Mouse (Mus musculus): ENCODE results near the gene Ccdc162.
"Not testable (repeated sequence)": the region's sequence is repeated elsewhere in the genome, so short reads cannot be mapped to it uniquely, and the experiment has no call there.

The Ccdc162 gene

DNA sequence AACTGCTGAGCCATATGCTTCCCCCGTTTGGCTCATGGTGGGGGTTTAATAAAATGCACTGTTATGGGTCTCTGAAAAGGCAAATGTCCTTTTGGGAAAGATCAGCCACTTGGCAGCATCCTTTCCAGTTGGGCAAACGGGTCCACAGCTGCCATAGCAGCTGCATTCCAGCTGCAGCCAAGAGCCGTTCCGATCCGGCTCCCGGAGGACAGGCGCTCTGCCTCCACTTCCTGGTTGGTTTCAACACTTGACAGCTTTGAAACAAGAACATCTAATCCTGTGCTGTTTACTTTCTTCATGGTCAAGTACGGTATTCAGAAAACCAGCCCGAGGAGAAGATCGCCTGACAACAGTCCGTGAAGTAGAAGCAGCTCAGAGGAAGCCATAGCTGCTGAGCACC is 19.4 kb downstream of the Ccdc162 start:
- DNase-seq (ENCODE audit: extremely low read depth, low read depth), result no peak

GRCm38 (mm10) chr10:41690978-41691377 is 25.5 kb downstream of the Ccdc162 start:
- no peak for DNase-seq (ENCODE audit: extremely low read depth, low read depth)

DNA sequence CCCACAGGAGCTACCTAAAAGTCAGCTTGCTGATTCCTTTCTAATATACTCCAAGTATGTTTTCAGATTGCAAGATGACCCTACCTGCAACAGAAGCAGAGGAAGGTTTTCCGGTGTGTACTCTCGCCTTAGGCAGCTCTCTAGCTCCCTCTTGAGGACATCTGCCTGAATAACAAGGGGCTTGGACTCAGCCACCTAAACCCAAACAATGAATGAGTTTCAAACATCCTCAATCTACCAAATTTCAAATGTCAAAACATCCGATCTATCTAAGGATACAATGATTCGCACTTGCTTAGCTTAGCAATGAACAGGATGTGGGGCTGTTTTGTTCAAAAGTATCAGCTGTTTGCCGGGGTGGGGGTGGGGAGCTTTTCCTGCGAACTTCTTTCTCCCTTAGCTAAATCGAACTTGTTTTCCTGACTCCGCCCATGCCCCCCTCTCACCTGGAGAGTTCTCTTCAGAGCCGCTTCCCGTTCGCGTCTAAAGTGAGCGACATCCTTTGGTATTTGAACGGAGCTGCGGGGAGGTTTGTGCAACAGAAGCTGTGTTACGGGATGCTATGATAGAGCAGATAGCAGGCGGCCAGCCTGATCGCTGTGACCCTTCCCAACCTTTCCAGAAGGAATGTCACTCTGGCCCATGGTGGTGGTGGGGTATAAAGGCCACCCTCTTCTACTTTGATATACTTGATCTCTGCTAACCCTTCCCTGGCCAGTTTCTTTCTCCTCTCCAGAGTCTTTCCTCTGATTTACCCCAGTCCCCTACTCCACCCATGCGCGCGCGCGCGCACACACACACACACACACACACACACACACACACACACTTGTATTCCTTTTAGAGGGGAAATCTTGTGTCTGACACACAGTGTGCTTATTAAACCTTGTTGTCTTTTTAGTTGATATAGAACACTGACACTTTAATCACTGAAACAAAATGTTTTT is 26.2 kb downstream of the Ccdc162 start:
- DNase-seq (ENCODE audit: extremely low read depth, low read depth), result peak; percentile 16

DNA sequence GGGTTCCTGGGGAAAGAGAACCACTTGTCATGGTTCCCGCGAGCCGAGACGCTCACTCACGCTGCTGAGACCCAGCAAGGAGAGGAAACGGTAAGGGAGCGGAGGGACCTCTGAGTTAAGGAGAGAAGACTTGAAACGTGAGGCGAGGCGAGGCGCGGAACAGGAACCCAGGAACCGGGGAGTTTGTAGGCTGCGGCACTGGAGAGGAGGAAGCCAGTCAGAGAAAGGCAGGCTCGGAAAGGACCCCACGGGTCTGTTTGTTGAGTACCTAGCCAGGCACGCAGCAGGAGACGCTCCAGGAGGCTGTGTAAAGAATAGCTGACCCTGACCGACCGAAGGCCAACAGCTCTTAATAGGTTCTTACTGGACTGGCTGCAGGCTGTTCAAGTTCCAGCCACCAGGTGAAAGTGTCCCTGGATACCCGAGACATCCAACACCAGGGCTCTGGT is 31.9 kb downstream of the Ccdc162 start:
- no peak for DNase-seq (ENCODE audit: extremely low read depth, low read depth)

GRCm38 (mm10) chr10:41682546-41683393 is 33.7 kb downstream of the Ccdc162 start:
- DNase-seq (ENCODE audit: extremely low read depth, low read depth), result peak; percentile 51

DNA sequence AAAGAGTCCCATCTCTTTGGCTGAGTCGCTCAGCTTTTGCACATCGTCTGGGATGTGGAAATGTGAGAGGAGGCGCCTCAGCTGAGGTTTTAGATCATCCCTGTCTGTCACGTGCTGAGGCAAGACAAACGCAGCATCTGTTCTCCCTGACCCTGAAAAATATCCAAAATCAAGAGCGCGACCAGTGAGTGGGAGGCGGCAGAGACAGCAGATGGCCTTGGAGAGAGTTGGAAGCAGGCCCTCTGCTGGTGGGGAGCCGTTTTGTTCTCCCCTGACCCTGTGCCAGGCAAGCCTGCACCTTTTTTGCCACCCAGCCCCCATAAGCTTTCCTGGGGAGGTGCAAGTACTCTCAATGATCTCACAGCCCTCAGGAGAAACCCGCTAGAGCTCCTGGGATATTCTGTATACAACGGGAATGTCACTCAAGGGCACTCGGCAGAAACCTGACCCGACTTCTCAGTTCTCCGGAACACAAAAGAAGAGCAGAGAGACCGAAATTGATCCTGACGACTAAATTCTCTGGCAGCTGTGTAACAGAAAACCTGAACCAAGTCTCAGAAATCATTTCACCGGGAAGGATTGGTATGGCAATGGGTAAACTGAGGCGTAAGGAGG is 37.6 kb downstream of the Ccdc162 start:
- peak; percentile 14 for DNase-seq (ENCODE audit: extremely low read depth, low read depth)

DNA sequence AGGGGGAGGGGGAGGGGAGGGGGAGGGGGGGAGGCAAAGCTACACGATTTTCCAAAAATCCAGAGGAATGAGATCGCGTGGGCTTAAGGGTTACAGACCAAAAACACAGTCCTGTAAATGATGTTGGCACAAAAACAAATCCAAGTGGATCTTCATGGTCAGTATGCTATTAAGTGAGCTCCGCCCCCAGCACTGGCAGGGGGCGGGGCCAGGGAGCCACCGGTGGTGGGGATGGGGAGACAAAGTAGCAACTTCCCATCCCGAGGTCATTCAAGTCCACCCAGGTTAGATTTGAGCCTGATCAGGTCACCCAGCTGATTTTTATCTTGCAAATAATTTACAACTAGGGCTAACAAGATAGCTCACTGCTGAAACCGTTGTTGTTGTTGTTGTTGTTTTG is 39.0 kb downstream of the Ccdc162 start:
- no peak for DNase-seq (ENCODE audit: extremely low read depth, low read depth)

DNA sequence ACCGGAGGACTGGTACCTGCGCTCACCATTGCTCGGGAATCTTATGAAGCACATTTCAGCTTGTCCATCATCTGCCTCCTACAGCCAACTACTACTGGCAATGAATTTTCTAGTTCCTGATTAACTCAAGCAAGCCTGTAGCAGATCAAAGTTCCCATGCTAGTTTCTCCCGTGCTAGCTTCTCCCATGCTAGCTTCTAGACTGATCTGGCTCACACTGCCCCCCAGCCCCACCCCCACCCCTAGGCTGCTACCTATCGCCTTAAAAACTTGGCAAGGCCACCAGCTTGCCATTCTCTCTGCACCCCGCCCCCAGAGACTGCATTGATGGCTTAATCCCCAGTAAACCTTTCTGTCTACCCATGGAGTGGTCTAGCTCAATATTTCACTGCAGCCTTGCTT is 39.8 kb downstream of the Ccdc162 start:
- no peak for DNase-seq (ENCODE audit: extremely low read depth, low read depth)

- DNase-seq (ENCODE audit: extremely low read depth, low read depth), result no peak
Measured at GRCm38 (mm10) chr10:41675842-41676571, 40.4 kb downstream of the Ccdc162 start.

DNA sequence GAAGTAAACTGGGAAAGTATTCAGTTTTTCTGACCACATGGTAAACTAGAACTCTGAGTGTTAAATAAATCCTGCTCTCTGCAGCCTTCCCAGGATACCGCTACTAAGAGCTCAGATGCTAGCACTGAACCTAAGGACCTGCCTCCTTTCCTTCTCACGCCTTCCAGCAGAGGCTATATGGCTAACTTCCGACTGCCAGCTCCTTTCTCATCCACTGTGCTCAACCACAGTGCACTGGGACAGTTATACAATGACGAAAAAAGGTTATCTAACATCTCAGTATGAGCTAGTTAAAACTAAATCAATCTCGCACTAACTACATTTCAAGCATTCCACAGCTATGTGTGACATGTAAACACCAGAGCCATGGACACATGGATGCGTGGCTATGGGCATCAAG is 41.2 kb downstream of the Ccdc162 start:
- no peak for DNase-seq (ENCODE audit: extremely low read depth, low read depth)

GRCm38 (mm10) chr10:41674362-41674761 is 42.1 kb downstream of the Ccdc162 start:
- no peak for DNase-seq (ENCODE audit: extremely low read depth, low read depth)

DNA sequence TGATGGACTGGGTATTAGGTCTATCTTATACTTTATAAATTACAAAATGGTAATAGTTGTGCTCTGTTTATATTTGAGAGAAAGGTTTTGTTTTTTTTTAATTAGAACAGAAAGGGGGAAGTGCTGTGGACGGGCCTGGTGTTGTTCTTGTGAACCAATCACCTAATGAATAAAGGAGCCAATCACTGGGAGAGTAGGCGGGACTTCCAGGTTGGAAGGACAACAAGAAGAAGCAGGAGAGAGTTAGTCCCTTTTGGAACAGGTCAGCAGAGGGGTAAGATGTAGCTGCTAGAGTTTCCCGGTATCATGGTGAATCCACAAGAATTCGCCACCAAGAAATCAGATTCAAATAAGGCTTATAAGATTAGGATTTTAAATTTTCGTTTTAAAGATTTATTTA is 46.2 kb downstream of the Ccdc162 start:
- DNase-seq (ENCODE audit: extremely low read depth, low read depth), result no peak

GRCm38 (mm10) chr10:41665498-41665897 is 50.9 kb downstream of the Ccdc162 start:
- DNase-seq (ENCODE audit: extremely low read depth, low read depth), result no peak

GRCm38 (mm10) chr10:41659671-41660070 is 56.8 kb downstream of the Ccdc162 start:
- not testable (repeated sequence) for DNase-seq (ENCODE audit: extremely low read depth, low read depth)

GRCm38 (mm10) chr10:41655684-41656083 is 60.8 kb downstream of the Ccdc162 start:
- DNase-seq (ENCODE audit: extremely low read depth, low read depth), result not testable (repeated sequence)

- no peak for DNase-seq (ENCODE audit: extremely low read depth, low read depth)
Measured at GRCm38 (mm10) chr10:41652988-41653387, 63.4 kb downstream of the Ccdc162 start.

GRCm38 (mm10) chr10:41652094-41652775 is 64.2 kb downstream of the Ccdc162 start:
- DNase-seq (ENCODE audit: extremely low read depth, low read depth), result no peak

DNA sequence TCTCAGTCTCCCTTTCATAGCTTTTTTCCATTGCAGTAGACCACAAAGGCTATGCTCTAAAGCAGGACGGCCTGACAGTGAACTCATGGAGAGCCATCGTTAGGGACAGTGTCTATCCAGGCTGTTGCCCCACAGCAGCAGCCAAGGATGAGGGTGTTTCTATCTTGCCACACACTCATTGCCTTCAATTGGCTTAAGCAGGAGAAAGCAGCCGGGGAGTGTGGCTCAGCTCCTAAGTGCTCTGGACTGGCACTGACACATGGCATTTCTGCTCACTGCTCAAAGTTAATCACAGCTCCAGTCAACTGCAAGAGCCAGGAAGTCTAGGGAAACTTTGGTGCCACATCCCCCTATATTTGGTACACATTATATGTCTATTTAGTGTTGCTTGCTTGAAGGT is 64.9 kb downstream of the Ccdc162 start:
- no peak for DNase-seq (ENCODE audit: extremely low read depth, low read depth)

- no peak for DNase-seq (ENCODE audit: extremely low read depth, low read depth)
Measured at GRCm38 (mm10) chr10:41649186-41649585, 67.2 kb downstream of the Ccdc162 start.

GRCm38 (mm10) chr10:41638776-41639175 is 77.7 kb downstream of the Ccdc162 start:
- no peak for DNase-seq (ENCODE audit: extremely low read depth, low read depth)

Data from MEL-GATA-1-ER (cell line).